Mouse (Mus musculus): ENCODE measurements around the gene Hip1. TPM values are rescaled to one million over a fixed set of nuclear protein-coding genes. Genes with fewer than 3 reads are reported as not detected.
"Not testable (repeated sequence)": the region's sequence is repeated elsewhere in the genome, so short reads cannot be mapped to it uniquely, and the experiment has no call there.

Gene Hip1
- total RNA-seq, 4 experiments from 2014 or later, result 41.3 to 47.8 (median 45.0) TPM

DNA sequence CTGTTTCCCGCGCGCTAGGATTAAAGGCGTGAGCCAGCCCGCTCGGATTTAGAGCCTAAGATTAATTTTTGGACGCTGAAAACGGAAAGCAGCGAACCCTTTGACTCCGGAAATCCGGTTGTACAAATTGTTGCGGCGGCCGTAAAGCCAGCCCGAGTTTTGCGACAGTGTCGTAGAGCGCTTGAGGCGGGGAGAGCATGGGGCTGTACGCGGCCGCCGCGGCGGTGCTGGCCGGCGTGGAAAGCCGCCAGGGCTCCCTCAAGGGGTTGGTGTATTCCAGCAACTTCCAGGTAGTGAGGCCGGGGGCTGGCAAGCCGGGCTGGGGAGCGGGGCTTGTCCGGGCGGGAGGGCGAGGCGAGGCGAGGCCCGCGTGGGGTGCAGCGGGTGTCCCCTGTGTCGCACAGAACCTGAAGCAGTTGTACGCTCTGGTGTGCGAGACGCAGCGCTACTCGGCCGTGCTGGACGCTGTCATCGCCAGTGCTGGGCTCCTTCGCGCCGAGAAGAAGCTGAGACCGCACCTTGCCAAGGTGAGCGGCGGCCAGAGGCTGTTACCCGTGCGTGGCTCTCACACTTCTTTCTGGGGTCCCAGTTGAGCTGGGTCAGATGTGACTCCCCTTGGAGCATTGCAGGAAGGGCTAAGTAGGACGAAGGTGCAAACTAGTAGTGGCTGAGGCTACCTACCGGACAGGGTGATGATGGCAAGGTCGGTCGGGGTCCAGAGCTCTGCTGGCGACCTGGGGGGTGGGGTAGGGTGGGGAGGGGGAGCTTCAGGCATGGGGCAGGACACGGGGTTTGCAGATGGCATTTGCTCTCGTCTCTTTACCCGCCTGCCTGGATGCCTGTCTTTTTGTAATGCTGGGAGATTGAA, 174.9 kb downstream of the Hip1 start, which contains the start of gene Nsun5:
TSS of gene Nsun5 (plus strand) at position 167 of the 868 bp plus-strand sequence.
- DNase-seq (ENCODE audit: low spot score in 2 of 2), result peak; percentile 87 to 98

DNA sequence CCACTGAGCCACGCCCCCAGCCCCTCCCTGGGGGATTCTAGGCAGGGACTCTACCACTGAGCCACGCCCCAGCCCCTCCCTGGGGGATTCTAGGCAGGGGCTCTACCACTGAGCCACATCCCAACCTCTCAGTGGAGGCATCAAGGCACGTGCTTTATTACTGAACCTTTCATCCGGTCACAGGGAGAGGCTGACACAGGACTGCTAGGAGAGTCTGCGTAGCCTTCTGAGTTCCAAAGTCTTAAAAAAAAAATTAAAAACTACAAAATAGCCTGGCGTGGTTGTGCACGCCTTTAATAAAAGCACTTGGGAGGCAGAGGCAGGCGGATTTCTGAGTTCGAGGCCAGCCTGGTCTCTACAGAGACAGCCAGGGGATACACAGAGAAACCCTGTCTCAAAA, 175.7 kb downstream of the Hip1 start:
- not testable (repeated sequence) for DNase-seq (ENCODE audit: low spot score in 2 of 2)

DNA sequence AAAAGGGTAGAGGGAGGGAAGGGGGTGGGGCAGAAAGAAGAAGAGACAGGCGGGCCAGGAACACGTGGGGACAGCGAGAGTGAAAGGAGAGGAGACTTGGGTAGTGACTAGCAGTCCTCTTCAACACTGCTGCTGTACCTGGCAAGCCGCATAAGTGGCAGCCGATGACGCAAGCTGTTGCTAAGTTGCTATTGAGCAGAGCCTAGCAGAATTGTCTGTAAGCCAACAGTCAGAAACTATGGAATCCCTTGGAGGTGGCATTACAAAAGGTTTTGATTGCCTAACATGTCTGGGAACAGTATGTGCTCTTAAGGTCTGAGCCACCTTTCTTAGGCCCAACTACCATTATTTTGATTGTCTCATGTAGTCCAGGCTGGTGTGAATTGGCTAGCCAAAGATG, 176.6 kb downstream of the Hip1 start:
- no peak for DNase-seq (ENCODE audit: low spot score in 2 of 2)

DNA sequence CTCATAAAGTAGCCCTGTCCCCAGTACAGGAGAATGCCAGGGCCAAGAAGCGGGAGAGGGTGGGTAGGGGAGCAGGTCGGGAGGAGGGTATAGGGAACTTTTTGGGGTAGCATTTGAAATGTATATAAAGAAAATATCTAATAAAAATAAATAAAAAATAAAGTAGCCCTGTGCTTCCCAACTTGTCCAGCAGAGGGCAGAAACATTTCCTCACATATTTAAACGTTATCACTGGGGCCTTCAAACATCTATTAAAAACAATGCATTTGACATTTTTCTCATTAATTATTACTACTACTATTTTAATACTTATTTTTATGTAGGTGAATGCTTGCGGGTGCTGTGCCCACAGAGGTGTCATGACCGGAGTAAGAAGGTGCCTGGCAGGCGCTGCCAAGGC, 177.1 kb downstream of the Hip1 start:
- DNase-seq (ENCODE audit: low spot score in 2 of 2), result no peak

DNA sequence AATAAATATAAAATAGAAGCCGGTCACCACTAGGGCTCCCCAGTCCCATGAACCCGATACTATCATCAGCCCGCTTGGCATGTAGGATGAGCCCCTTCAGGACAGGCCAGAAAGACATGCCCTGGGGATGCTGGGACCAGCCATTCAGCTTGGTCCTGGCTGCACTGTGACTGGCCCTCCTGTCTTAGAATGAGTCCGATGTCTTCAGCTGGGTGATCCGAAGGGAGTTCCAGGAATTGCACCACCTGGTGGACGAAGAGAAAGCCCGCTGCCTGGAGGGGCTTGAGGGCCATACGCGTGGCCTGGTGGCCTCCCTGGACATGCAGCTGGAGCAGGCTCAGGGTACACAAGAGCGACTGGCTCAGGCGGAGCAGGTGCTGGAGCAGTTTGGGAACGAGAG, 181.4 kb downstream of the Hip1 start:
- DNase-seq (ENCODE audit: low spot score in 2 of 2), result no peak

DNA sequence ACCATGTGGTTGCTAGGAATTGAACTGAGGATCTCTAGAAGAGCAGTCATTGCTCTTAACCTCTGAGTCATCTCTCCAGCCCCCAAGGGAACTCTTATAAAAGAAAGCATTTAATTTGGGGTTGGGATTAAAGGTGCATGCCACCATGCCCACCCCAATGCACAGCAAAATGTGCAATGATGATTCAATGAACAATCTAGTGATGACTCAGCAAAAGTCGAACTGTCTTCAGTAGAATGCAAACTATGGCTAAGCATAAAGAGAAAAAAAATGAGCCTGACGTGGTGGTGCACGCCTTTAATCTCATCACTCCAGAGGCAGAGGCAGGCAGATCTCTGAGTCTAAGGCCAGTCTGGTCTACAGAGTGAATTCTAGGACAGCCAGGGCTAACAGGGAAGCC, 182.3 kb downstream of the Hip1 start:
- DNase-seq (ENCODE audit: low spot score in 2 of 2), result no peak

DNA sequence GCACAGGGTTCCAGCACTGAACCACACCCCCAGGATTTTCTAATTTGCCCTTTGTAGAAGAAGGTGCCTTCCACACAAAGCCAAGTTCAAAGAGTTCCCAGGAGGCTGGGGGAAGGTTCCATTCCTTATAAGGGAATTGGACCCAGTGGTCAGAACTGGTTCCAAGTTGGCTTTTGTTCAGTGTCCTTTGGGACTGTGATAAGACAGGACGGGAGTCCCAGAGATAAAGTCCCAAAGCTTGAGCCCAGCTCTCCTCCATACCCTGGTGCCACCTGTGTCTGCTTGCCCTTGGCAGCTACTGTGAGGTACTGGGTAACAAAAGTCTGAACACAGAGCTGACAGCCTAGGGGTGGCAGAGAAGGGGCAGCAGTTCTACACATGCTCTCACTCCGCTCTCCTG, 185.1 kb downstream of the Hip1 start:
- no peak for DNase-seq (ENCODE audit: low spot score in 2 of 2)

DNA sequence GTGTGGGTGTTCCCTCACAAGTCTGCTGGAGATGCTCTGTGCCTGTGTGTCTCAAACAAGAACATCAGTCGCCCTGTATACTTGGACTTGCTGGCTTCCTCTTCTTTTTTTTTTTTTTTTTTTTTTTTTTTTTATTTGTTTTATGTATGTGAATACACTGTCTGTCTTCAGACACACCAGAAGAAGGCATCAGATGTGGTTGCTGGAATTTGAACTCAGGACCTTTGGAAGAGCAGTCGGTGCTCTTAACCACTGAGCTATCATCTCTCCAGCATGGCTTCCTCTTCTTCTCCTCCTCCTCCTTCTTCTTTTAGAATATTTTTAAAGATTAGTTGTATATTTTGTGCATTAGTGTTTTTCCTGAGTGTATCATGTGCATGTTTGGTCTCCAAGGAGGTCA, 187.4 kb downstream of the Hip1 start:
- DNase-seq (ENCODE audit: low spot score in 2 of 2), result no peak

Small RNAs within 50 kb of the gene (microRNA-seq; reads per million reads assigned to microRNA genes)
- gene Mir7033, result 0.44 to 1.9 reads per million in 2 experiments

Other genes starting within 250 kb of the Hip1 start
- under 1 TPM in 1 of 4 experiments, not detected in 3; 0.78 TPM for gene Fkbp6, start 195.1 kb downstream of the Hip1 start, total RNA-seq (2022)
- gene Trim50, start 191.8 kb downstream of the Hip1 start, total RNA-seq (2022), result not detected
- gene Nsun5, start 175.2 kb downstream of the Hip1 start, total RNA-seq (2022), result 10 to 100 TPM; 13.6 to 22.3 (median 20.3) TPM
- gene Pom121, start 150.6 kb downstream of the Hip1 start, total RNA-seq (2022), result 10 to 100 TPM; 40.9 to 47.1 (median 44.0) TPM
- gene Ccl26, start 18.4 kb upstream of the Hip1 start, total RNA-seq (2022), result not detected
- gene Ccl24, start 27.9 kb upstream of the Hip1 start, total RNA-seq (2022), result not detected
- 10 to 100 TPM; 81.1 to 92.6 (median 88.4) TPM for gene Rhbdd2, start 87.5 kb upstream of the Hip1 start, total RNA-seq (2022)
- gene Por, start 124.9 kb upstream of the Hip1 start, total RNA-seq (2022), result 100 to 1,000 TPM in 1 of 4 experiments, 10 to 100 TPM in 3; 82.4 to 100 (median 95.4) TPM
- gene Tmem120a, start 199.3 kb upstream of the Hip1 start, total RNA-seq (2022), result 10 to 100 TPM; 16.8 to 20.5 (median 19.7) TPM
- gene Styxl1, start 233.3 kb upstream of the Hip1 start, total RNA-seq (2022), result under 1 TPM in 2 of 4 experiments, not detected in 2; 0.30 to 0.37 TPM
- gene Mdh2, start 233.4 kb upstream of the Hip1 start, total RNA-seq (2022), result 100 to 1,000 TPM; 407 to 445 (median 424) TPM